Mouse (Mus musculus) midbrain, embryonic 10.5 days (tissue): ENCODE data around the gene Tubgcp6. TPM values are rescaled to one million over a fixed set of nuclear protein-coding genes. Genes with fewer than 3 reads are reported as not detected.

Source experiments
- DNase-seq: peaks from one replicate; pipeline ENCODE4 v3.0.0-alpha.2; 2017; ENCODE audit warnings: low spot score
- H3K27ac ChIP-seq: fragments of 300-500 bp; sonication (generic); replicated peaks from 2 replicates; pipeline ENCODE4 v1.5.1; 2016; ENCODE audit warnings: mild to moderate bottlenecking
- H3K27me3 ChIP-seq: fragments of 300-500 bp; sonication (generic); 2 replicates; pipeline ENCODE4 v1.6.1; 2016; ENCODE audit warnings: low read depth, mild to moderate bottlenecking; ENCODE audit not compliant: poor library complexity, severe bottlenecking
- H3K36me3 ChIP-seq: fragments of 300-500 bp; sonication (generic); 2 replicates; pipeline ENCODE4 v1.6.1; 2016; ENCODE audit warnings: mild to moderate bottlenecking, moderate library complexity
- H3K4me1 ChIP-seq: fragments of 300-500 bp; sonication (generic); 2 replicates; pipeline ENCODE4 v1.6.1; 2016
- H3K4me3 ChIP-seq: fragments of 300-500 bp; sonication (generic); 2 replicates; pipeline ENCODE4 v1.5.1; 2016; ENCODE audit warnings: mild to moderate bottlenecking, moderate library complexity
- H3K9me3 ChIP-seq: fragments of 300-500 bp; sonication (generic); replicated peaks from 2 replicates; pipeline ENCODE4 v1.6.1; 2016; ENCODE audit warnings: mild to moderate bottlenecking
- WGBS: fragments of 180-500 bp; shearing (Covaris S2); methylation state at CpG from one replicate; pipeline ENCODE4 v1.1.7; 2016; 5-methylcytosine and 5-hydroxymethylcytosine counted together
- polyA plus RNA-seq: library from polyadenylated mRNA; unstranded; fragments of >200 nt; fragmentation: Nextera tagmentation; extraction: Ambion mirVana; gene quantifications from 2 replicates; pipeline ENCODE4 v1.2.1, GENCODE M21; 2016

Gene Tubgcp6
- polyA plus RNA-seq, 1 experiment from 2014 or later = 24.7 TPM

DNA sequence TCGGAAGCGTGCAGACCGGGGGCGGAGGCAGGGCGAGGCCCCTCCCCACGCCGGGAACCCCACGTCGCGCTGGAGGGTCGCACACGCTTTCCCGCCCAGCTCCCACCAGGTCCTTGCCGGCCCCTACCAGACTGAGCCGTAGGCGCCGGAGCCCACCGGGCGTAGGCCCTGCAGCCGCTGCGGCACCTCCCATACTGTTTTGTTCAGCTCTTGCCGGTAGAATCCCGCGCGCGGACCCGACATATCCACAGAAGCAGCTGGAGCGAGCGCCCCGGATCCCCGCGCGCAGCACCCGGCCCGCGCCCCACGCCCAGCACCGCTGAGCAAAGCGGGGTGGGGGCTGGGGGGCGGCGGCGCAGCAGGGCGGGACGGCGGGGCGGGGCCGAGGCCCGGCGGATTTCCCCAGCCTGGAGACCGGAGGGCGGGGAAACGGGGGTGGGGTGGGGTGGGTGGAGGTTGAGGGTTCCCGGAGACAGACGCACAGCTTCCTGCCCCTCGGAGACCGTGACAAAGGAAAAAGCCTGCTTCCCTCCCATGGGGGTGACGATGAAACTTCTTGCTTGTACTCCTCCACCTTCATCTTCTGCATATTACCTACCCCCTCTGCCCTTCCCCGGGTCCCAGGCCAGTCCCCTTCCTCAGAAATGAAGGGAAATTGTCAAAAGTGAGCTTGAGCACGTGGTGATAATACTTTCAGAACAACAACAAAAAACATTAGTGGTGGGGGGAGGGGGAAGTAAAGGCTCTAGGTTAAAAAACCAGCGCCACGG lies 26.5 kb upstream of the Tubgcp6 start, which contains the start of gene Mapk11:
TSS of gene Mapk11 (minus strand) at position 358 of the 770 bp plus-strand sequence.
- Histone ChIP-seq H3K27ac (peak within 1 kb of the TSS; percentile 96), H3K9me3 (no peaks in the 10 kb centered on the region), H3K4me1 (peaks cover 69% of the 10 kb centered on the region), H3K36me3 (peaks cover 31% of the 10 kb centered on the region), H3K27me3 (peaks cover 38% of the 10 kb centered on the region), H3K4me3 (peak within 1 kb of the TSS; percentile 78)
- WGBS = under 1% methylated on average over 60 of the region's 61 CpGs
- DNase-seq = peak; percentile 74

DNA sequence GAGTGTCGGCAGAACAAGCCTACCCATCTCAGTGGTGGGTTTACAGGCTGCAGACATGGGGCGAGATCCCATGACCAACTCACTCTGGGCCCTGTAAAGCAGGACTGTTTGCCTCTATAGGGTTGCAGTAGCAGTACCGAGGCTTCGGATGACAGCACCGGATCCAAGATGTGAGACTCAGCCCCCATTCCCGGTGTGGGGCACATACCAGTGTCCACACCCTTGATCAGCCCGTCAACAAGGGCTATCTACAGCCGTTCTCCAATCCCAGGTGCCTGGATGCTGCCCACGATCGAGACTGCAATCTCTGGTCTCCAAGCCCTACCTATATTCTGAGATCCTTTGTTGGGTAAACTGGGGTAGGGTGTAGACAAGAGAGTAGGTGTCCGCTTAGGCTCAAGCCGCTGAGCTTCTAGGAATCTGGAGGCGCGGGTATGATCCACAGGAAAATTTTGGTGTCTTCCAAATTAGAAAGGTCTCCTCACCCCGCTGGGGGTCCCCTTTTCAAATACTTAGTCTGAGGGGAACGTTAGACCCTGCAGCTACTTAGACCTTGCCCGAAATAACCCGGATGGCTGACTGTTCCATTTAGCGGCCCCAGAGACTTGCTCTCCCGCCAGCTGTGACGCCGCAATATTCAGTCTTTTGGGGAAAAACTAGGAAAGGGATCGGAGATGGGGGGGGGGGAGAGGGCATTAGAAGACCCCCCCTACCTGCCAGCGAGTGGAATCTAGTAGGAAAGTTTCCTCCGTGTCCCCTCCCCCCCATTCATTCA lies 25.8 kb upstream of the Tubgcp6 start:
- Histone ChIP-seq H3K36me3 (peaks cover 31% of the 10 kb centered on the region), H3K27me3 (peaks cover 44% of the 10 kb centered on the region), H3K27ac (peak overlapping the region; percentile 96), H3K9me3 (no peaks in the 10 kb centered on the region), H3K4me3 (peak overlapping the region; percentile 78), H3K4me1 (peaks cover 69% of the 10 kb centered on the region)
- WGBS = 5% methylated on average over 25 of the region's 25 CpGs
- DNase-seq = peak; percentile 50

DNA sequence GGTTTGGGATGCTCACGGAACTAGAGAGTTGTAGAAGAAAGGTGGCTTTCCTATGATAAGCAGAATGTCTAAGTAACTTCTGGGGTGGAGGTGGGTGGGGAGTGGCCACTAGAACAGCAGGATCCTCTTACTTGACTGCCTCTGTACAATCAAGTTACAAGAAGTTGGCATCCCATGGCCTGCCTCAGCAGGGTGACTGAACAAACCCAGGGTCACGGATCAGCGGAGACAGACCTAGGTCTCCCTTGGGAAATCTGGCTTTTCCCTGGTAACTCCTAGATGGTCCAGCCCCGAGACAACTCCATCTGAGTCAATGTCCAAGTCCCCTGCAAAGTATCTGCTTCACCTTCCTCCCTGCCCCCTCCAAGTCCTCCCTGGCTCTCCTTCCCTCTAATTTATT lies 25.0 kb upstream of the Tubgcp6 start:
- Histone ChIP-seq H3K9me3 (no peaks in the 10 kb centered on the region), H3K4me1 (peaks cover 68% of the 10 kb centered on the region), H3K4me3 (peak overlapping the region; percentile 78), H3K27me3 (peaks cover 44% of the 10 kb centered on the region), H3K36me3 (peaks cover 34% of the 10 kb centered on the region), H3K27ac (no peak overlapping the region)
- WGBS = 34% methylated on average over 4 of the region's 4 CpGs
- no peak for DNase-seq

DNA sequence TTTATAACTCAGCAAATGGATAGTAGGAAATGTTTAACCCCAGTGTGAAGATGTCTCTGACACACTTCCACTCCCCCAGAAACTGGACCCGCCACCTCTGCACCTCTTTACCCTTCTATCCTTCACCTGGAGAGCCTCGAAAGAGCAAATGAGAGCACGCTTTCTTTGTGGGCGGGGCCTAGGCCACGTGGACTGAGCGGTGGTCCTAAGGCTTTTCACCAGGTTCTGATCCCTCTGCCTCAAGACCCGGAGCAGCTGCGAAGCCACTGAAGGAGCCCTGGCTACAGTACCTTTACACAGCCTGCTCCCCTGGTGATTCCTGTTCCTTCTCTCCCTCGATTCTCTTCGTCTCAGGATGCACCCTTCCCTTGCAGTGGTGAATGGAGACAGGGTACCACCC lies 24.5 kb upstream of the Tubgcp6 start:
- Histone ChIP-seq H3K27ac (no peak overlapping the region), H3K9me3 (no peaks in the 10 kb centered on the region), H3K4me3 (peak overlapping the region; percentile 78), H3K4me1 (peaks cover 63% of the 10 kb centered on the region), H3K36me3 (peaks cover 39% of the 10 kb centered on the region), H3K27me3 (peaks cover 49% of the 10 kb centered on the region)
- WGBS = 20% methylated on average over 10 of the region's 10 CpGs
- no peak for DNase-seq

DNA sequence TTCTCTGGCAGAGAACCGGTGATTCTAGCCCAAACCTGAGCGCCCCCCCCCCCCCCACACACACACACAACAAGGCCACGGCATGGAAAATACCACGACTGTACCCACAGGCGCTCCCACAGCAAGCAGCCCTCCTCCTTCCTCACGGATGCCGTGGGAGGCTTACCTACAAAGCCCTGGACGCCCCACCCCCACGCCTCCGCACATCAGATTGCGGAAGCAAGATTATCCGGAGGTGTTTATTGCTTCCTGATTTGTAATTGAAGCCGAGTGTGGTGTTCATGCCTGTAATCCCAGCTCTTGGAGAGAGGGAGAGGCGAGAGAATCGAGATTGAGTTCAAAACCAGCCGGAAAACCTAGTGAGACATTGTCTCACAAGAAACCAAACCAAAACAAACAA lies 24.1 kb upstream of the Tubgcp6 start:
- 19% methylated on average over 14 of the region's 16 CpGs for WGBS
- peaks cover 59% of the 10 kb centered on the region for H3K4me1 ChIP-seq
- H3K27me3 ChIP-seq = peaks cover 53% of the 10 kb centered on the region

DNA sequence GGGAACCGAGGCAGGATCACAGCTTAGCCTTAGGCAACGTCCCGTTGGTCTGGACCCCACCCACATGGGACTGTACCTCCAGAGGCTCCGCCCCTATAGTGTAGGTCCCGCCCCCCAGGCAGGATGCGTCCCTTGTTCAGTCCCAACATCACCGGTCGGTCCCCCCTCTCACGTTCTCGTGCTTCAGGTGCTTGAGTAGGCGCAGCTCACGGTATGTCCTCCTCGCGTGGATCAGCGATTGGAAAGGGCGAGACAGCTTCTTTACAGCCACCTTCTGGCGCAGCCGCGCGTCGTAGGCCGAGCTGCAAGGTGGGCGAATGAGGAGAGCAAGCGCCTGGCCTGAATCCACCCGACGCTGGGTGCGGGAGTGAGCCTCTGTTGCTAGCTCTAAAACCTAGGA lies 23.6 kb upstream of the Tubgcp6 start:
- peaks cover 58% of the 10 kb centered on the region for H3K4me1 ChIP-seq
- H3K27me3 ChIP-seq = peaks cover 56% of the 10 kb centered on the region
- peak overlapping the region; percentile 72 for H3K27ac ChIP-seq
- peak overlapping the region; percentile 78 for H3K4me3 ChIP-seq
- no peaks in the 10 kb centered on the region for H3K9me3 ChIP-seq
- WGBS = 2% methylated on average over 27 of the region's 27 CpGs
- DNase-seq = peak; percentile 42
- H3K36me3 ChIP-seq = peaks cover 42% of the 10 kb centered on the region

More for the DNA sequence above, 24.1 kb upstream of the Tubgcp6 start:
- DNase-seq = no peak
- Histone ChIP-seq H3K27ac (peak overlapping the region; percentile 72), H3K9me3 (no peaks in the 10 kb centered on the region), H3K4me3 (peak overlapping the region; percentile 78), H3K36me3 (peaks cover 42% of the 10 kb centered on the region)

DNA sequence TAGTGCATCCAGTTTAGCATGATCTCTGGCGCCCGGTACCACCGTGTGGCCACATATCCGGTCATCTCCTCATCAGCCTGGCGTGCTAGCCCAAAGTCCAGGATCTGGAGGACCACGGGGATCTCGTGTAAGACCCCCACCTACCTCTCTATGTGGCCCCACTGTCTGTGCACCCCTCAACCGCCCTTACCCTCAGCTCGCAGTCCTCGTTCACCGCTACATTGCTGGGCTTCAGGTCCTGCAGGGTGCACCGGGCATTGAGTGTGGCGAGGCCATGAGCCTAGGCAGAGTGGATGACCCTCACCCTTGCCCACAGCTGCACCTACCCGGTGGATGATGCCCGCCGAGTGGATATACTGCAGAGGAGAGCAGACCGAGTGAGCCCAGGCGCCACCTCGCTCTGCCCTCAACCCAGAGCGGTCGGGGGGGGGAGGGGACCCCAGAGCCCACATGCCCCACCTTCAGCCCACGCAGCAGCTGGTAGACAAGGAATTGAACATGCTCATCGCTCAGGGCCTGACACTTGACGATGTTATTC lies 23.0 kb upstream of the Tubgcp6 start:
- 74% methylated on average over 24 of the region's 24 CpGs for WGBS
- peak overlapping the region; percentile 78; the same call in 1 of the 2 replicates for H3K4me3 ChIP-seq
- H3K4me1 ChIP-seq = peaks cover 62% of the 10 kb centered on the region

DNA sequence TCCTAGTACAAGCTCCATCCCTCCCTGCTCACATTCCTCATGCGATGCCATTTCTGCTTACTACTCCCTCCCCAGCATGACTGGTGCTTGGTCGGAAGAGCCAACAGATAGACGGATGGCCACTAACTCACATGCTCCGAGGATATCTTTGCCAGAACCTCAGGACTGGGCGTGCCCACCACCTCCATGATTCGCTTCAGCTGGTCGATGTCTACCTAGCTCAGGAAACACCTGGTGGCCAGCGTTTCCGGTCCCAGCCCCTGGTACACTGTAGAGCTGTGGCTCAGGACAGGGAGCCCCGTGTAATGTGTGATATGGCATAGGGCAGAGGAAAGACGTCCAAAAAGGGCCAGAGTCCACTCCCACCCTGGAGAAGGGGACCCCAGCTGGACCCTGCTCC lies 22.1 kb upstream of the Tubgcp6 start:
- peaks cover 72% of the 10 kb centered on the region for H3K27me3 ChIP-seq

More for the DNA sequence above, 23.0 kb upstream of the Tubgcp6 start:
- no peak for DNase-seq
- Histone ChIP-seq H3K27me3 (peaks cover 63% of the 10 kb centered on the region), H3K9me3 (no peaks in the 10 kb centered on the region), H3K27ac (no peak overlapping the region), H3K36me3 (peaks cover 42% of the 10 kb centered on the region)

DNA sequence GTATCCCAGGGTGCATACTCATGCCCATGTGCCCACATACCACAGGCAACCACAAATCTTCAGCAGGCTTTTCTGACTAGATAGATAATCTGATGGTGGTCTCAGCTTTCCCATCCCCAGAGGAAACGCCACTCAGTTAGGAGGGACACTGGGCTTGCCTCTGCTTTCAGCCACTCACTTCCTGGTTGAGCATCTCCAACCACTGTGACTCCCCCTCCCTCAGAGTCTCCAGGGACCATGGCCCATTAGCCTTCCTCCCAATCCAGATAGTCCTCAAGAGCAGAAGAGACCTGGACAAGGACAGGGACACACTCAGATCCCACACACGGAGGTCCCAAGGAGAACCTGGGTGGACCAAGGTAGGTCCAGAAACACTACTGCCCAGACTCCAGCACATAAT lies 20.2 kb upstream of the Tubgcp6 start:
- WGBS = 74% methylated on average over 2 of the region's 2 CpGs
- Histone ChIP-seq H3K4me3 (no peak overlapping the region), H3K27ac (no peak overlapping the region), H3K36me3 (peaks cover 42% of the 10 kb centered on the region), H3K9me3 (no peaks in the 10 kb centered on the region), H3K4me1 (peaks cover 61% of the 10 kb centered on the region), H3K27me3 (peaks cover 72% of the 10 kb centered on the region)
- no peak for DNase-seq

More for the DNA sequence above, 22.1 kb upstream of the Tubgcp6 start:
- 89% methylated on average over 11 of the region's 11 CpGs for WGBS
- no peak overlapping the region for H3K4me3 ChIP-seq
- no peaks in the 10 kb centered on the region for H3K9me3 ChIP-seq
- DNase-seq = no peak
- H3K4me1 ChIP-seq = peaks cover 62% of the 10 kb centered on the region
- H3K36me3 ChIP-seq = peaks cover 42% of the 10 kb centered on the region
- H3K27ac ChIP-seq = no peak overlapping the region

DNA sequence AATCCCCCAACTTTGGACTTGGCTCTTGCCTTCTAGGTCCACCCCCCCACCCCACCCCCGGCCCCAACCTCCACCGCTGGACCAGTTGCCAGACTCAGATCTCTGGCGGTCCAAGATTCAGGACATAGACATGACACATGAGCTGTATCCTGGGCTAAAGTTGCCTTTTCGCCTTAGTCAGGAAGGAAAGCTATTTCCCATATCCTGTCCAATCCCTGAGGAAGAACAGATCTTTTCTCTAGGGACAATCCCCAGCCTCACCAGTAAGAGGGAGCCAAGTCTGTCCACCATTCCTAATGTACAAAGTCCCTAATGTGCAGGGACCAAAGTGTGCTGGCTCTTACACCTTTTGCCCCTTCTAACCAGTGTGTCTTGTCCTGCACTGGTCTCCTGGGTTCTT lies 19.0 kb upstream of the Tubgcp6 start:
- Histone ChIP-seq H3K4me1 (peaks cover 60% of the 10 kb centered on the region), H3K4me3 (no peak overlapping the region), H3K9me3 (no peaks in the 10 kb centered on the region), H3K27ac (no peak overlapping the region), H3K27me3 (peaks cover 60% of the 10 kb centered on the region), H3K36me3 (peaks cover 42% of the 10 kb centered on the region)
- WGBS = 69% methylated on average over 4 of the region's 4 CpGs
- no peak for DNase-seq

DNA sequence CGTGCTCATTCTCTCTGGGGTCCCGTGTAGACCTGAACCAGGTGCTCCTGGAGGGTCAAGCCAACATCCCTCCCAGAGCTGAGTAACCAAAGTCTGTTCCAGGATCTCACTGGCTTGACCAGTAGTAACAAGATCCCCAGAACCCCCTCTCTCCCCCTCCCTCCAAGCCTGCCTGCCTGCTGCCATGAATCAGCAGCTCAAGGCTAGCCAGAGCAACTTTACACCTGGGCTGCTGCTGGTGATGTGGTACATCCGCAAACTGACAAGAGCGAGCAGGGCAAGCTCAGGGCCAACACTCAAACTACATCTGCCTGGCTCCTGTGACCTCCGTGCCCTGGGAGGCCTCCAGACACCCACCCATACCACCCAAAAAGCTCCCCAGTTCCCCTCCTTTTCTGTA lies 18.5 kb upstream of the Tubgcp6 start:
- peak overlapping the region; percentile 92 for H3K27ac ChIP-seq
- peaks cover 55% of the 10 kb centered on the region for H3K27me3 ChIP-seq
- peaks cover 55% of the 10 kb centered on the region for H3K4me1 ChIP-seq
- 26% methylated on average over 5 of the region's 5 CpGs for WGBS
- no peak for DNase-seq
- 0 out of 2 replicates have a peak overlapping the region, but pooled peaks have one; percentile 85 for H3K4me3 ChIP-seq
- H3K9me3 ChIP-seq = no peaks in the 10 kb centered on the region
- H3K36me3 ChIP-seq = peaks cover 42% of the 10 kb centered on the region

DNA sequence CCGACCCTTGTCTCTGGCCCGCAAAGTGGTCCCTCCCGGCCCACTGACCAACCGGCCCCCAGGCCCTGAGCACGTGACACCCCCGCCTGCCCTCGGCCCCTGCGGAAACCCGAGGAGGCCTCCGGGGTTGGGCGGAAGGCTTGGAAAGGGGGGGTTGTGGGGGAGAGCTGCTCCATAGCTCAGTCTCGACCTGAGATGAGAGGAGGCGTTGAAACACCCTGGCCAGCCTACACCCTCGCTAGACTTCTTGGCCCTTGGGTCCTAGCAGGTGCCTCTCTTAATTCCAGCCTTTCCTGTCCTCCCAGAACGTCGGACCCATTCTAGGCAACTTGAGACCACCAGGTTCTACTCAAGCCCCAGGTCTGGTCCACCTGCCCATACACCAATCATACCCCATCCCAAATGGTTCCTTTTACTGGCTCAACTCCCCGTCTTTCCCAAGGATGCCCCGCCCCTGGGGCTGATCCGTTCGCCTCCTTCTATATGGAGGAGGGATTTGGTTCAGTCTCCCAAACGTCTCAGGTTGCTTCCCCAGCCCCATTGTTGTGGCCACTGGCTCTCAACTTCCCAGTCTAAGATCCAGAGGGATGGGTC lies 17.8 kb upstream of the Tubgcp6 start, which contains the start of gene Mapk12:
TSS of gene Mapk12 (minus strand) at position 45 of the 594 bp plus-strand sequence.
- WGBS = 0% methylated on average over 21 of the region's 21 CpGs
- peak within 1 kb of the TSS; percentile 92 for H3K27ac ChIP-seq
- H3K36me3 ChIP-seq = peaks cover 40% of the 10 kb centered on the region
- peak; percentile 82 for DNase-seq
- H3K4me3 ChIP-seq = peak within 1 kb of the TSS; percentile 85
- H3K9me3 ChIP-seq = no peaks in the 10 kb centered on the region
- H3K4me1 ChIP-seq = peaks cover 48% of the 10 kb centered on the region
- H3K27me3 ChIP-seq = peaks cover 48% of the 10 kb centered on the region
